Mouse (Mus musculus): Measurements from ENCODE around the gene 1700020A23Rik. TPM values are rescaled to one million over a fixed set of nuclear protein-coding genes. Genes with fewer than 3 reads are reported as not detected.

1700020A23Rik gene
- not detected for polyA plus RNA-seq (2014; fragmentation: Illumina TruSeq; extraction: RNeasy Lipid Tissue Mini Kit (QIAGEN cat#74804); ENCODE audit: insufficient read depth, low read depth, low replicate concordance)

DNA sequence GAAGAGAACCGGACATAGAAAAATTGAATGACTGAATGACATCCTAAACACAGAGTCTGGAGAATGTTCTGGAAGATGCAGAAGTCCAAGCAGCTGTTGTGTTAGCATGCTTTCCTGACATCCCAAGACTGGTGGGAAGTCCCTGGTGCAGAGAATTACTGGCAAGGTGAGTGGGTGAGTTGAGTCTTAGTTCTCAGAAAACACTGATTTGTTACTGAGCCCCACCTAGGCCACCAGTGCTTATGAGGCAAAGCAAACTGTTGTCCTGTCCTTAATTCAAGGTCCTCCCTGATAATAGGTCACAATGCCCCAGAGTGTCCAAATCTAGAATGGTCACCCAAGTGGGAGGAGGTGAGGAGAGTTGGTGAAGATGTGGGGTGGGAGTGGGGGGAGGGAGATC is at the start of gene 1700020A23Rik, which contains the start of gene Gm28372:
1700020A23Rik (plus strand) TSS at position 321 of the 400 bp plus-strand sequence.
Gm28372 (plus strand) TSS at position 301 of the 400 bp plus-strand sequence.

DNA sequence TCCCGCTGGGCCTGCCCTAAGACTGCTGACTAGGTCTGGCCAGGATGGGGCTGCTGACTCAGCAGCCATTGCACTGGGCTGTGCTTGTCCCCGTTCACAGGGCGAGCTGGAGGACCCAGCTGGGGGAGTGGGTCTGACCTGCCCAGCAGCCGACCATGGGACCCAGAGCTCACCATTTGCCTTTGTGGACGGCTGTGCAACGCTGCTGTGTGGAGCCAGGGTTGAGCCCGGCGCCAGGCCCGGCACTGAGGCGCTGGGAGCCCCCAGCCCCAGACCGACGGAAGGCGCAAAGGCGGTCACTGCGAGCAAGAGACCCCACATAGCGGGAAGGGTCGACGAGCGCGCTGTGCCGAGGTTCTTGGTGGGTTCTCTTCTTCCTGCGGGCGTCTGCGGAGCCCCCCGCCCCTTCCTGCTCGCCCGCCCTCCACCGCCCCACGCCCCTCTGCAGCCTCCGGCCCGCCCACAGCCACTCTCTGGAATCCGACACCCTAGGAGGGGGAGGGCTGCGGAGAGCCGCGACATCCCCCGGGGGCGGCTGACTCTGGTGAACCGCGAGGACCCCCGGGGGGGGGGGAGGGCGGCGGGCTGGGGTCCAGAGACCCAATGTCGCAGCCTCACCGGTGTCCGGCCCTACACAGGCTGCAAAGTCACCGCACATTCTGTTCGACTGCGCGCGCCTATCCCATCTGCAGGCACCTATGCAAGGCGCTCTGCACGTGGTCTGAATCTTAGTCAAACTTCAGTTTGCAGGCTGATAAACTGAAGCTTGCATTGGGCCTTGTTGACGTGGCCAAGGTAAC is 7.7 kb upstream of the 1700020A23Rik start, which contains the start of gene Cpxm1:
Cpxm1 (minus strand) TSS at position 389 of the 800 bp plus-strand sequence.

DNA sequence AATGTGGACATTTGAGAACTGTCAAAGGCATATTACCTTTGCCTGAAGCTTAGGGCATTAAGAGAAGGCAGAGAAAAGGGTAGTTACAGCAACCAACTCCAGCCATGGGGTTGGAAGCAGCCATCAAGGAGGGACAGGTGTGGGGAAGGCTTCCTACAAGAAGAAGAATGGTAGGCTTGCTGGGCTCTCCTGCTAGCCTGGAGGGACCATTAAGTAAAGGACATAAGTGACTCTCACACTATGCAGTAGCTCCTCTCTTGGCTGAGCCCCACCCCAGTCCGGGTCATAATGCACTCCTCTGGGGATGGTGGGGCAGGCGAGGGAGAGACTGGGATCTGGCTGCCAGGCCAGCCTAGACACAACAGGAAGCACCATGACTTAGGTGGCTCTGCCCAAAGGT is 1.1 kb downstream of the 1700020A23Rik start, which contains the start of gene Tmem239:
Tmem239 (plus strand) TSS at position 301 of the 400 bp plus-strand sequence.

DNA sequence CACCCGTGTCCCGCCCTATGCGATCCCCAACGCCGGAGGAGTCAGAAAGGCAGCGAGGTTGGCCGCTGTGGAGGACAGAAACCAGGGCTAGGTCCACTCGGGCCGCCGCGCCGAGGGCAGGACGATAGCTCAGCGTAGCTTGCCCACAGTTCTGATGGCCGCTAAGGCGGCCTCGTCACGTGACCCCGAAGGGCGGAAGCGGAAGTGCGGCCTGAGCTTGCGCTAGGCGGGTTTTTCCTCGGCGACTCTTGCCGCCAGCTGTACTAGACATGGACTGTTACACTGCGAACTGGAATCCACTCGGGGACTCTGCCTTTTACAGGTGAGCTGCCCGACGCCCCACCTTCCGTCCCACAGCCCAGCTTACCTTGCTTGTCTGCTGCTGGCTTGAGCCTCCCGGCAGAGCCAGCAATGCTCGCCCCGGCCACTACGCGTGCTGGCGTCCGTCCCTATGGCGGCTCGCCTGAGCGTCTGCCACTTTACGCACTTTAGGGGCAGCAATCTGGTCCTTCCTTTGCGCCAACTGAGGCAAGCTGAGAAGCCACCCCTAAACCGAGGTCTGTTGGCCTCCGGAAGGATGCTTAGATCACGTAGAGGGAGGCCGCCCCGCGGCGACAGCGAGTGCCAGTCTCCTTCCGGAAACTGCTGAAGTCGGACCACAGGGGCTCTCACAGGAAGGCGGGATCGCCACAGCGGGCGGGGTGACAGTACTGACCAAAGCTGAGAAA is 19.2 kb downstream of the 1700020A23Rik start, which contains the start of the genes Vps16 and Pced1a:
Vps16 (plus strand) TSS at position 214 of the 728 bp plus-strand sequence.
Pced1a (minus strand) TSS at position 576 of the 728 bp plus-strand sequence.

DNA sequence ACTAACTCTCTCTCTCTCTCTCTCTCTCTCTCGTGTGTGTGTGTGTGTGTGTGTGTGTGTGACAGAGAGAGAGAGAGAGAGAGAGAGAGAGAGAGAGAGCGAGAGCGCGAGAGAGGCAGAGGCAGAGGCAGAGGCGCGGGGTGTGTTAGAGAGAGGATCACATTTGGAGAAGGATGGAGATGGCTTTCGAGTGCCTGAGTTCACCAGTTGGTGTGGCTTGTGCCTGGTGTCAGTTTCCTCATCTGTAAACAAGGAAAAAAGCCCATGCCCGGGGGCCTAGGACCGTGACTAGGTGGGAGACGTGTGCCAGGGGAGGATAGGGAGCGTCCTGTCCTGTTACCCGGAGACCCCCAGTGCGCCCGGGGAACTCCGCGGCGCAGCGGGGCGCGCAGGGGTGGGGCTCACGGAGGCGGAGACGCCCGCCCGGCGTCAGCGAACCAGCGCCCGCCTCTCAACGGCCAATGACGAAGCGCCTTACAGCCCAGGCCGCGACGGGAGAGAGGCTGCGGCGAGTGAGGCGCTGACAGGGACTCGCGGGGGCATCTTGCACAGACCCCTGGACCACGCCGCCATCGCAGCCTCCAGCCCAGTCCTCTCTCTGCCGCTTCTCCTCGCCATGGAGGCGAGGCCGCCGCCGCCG is 44.9 kb downstream of the 1700020A23Rik start, which contains the start of gene Ptpra:
Ptpra (plus strand) TSS at position 485 of the 640 bp plus-strand sequence.

Other genes starting within 250 kb of the 1700020A23Rik start
- 247 TPM for gene Snrpb, start 225.9 kb upstream of the 1700020A23Rik start, polyA plus RNA-seq (2014; fragmentation: Illumina TruSeq; extraction: RNeasy Lipid Tissue Mini Kit (QIAGEN cat#74804); ENCODE audit: insufficient read depth, low read depth, low replicate concordance)
- not detected for gene Tmc2, start 210.1 kb upstream of the 1700020A23Rik start, polyA plus RNA-seq (2014; fragmentation: Illumina TruSeq; extraction: RNeasy Lipid Tissue Mini Kit (QIAGEN cat#74804); ENCODE audit: insufficient read depth, low read depth, low replicate concordance)
- gene Nop56, start 130.8 kb upstream of the 1700020A23Rik start, polyA plus RNA-seq (2014; fragmentation: Illumina TruSeq; extraction: RNeasy Lipid Tissue Mini Kit (QIAGEN cat#74804); ENCODE audit: insufficient read depth, low read depth, low replicate concordance) = 42.9 TPM
- 75.8 TPM for gene Idh3b, start 120.7 kb upstream of the 1700020A23Rik start, polyA plus RNA-seq (2014; fragmentation: Illumina TruSeq; extraction: RNeasy Lipid Tissue Mini Kit (QIAGEN cat#74804); ENCODE audit: insufficient read depth, low read depth, low replicate concordance)
- 1.2 TPM for gene Ebf4, start 110.1 kb upstream of the 1700020A23Rik start, polyA plus RNA-seq (2014; fragmentation: Illumina TruSeq; extraction: RNeasy Lipid Tissue Mini Kit (QIAGEN cat#74804); ENCODE audit: insufficient read depth, low read depth, low replicate concordance)
- gene Cpxm1, start 7.7 kb upstream of the 1700020A23Rik start, polyA plus RNA-seq (2014; fragmentation: Illumina TruSeq; extraction: RNeasy Lipid Tissue Mini Kit (QIAGEN cat#74804); ENCODE audit: insufficient read depth, low read depth, low replicate concordance) = 16.6 TPM
- not detected for gene Gm28372, start within 50 bp of the 1700020A23Rik start, polyA plus RNA-seq (2014; fragmentation: Illumina TruSeq; extraction: RNeasy Lipid Tissue Mini Kit (QIAGEN cat#74804); ENCODE audit: insufficient read depth, low read depth, low replicate concordance)
- gene Tmem239, start 1.2 kb downstream of the 1700020A23Rik start, polyA plus RNA-seq (2014; fragmentation: Illumina TruSeq; extraction: RNeasy Lipid Tissue Mini Kit (QIAGEN cat#74804); ENCODE audit: insufficient read depth, low read depth, low replicate concordance) = not detected
- gene Vps16, start 19.1 kb downstream of the 1700020A23Rik start, polyA plus RNA-seq (2014; fragmentation: Illumina TruSeq; extraction: RNeasy Lipid Tissue Mini Kit (QIAGEN cat#74804); ENCODE audit: insufficient read depth, low read depth, low replicate concordance) = 49.0 TPM
- 5.8 TPM for gene Pced1a, start 19.4 kb downstream of the 1700020A23Rik start, polyA plus RNA-seq (2014; fragmentation: Illumina TruSeq; extraction: RNeasy Lipid Tissue Mini Kit (QIAGEN cat#74804); ENCODE audit: insufficient read depth, low read depth, low replicate concordance)
- 37.3 TPM for gene Ptpra, start 45.0 kb downstream of the 1700020A23Rik start, polyA plus RNA-seq (2014; fragmentation: Illumina TruSeq; extraction: RNeasy Lipid Tissue Mini Kit (QIAGEN cat#74804); ENCODE audit: insufficient read depth, low read depth, low replicate concordance)
- 35.2 TPM for gene Mrps26, start 158.5 kb downstream of the 1700020A23Rik start, polyA plus RNA-seq (2014; fragmentation: Illumina TruSeq; extraction: RNeasy Lipid Tissue Mini Kit (QIAGEN cat#74804); ENCODE audit: insufficient read depth, low read depth, low replicate concordance)
- not detected for gene Oxt, start 170.9 kb downstream of the 1700020A23Rik start, polyA plus RNA-seq (2014; fragmentation: Illumina TruSeq; extraction: RNeasy Lipid Tissue Mini Kit (QIAGEN cat#74804); ENCODE audit: insufficient read depth, low read depth, low replicate concordance)
- gene Avp, start 177.3 kb downstream of the 1700020A23Rik start, polyA plus RNA-seq (2014; fragmentation: Illumina TruSeq; extraction: RNeasy Lipid Tissue Mini Kit (QIAGEN cat#74804); ENCODE audit: insufficient read depth, low read depth, low replicate concordance) = not detected
- gene Fastkd5, start 224.8 kb downstream of the 1700020A23Rik start, polyA plus RNA-seq (2014; fragmentation: Illumina TruSeq; extraction: RNeasy Lipid Tissue Mini Kit (QIAGEN cat#74804); ENCODE audit: insufficient read depth, low read depth, low replicate concordance) = 4.1 TPM
- gene Ubox5, start 224.8 kb downstream of the 1700020A23Rik start, polyA plus RNA-seq (2014; fragmentation: Illumina TruSeq; extraction: RNeasy Lipid Tissue Mini Kit (QIAGEN cat#74804); ENCODE audit: insufficient read depth, low read depth, low replicate concordance) = 2.2 TPM
- gene Lzts3, start 237.5 kb downstream of the 1700020A23Rik start, polyA plus RNA-seq (2014; fragmentation: Illumina TruSeq; extraction: RNeasy Lipid Tissue Mini Kit (QIAGEN cat#74804); ENCODE audit: insufficient read depth, low read depth, low replicate concordance) = 3.0 TPM